Mouse (Mus musculus): ENCODE results near the gene Mnx1. TPM values are rescaled to one million over a fixed set of nuclear protein-coding genes. Genes with fewer than 3 reads are reported as not detected.

Mnx1 gene
- 1.2 and 1.3 TPM in 2 replicates for polyA plus RNA-seq (2014; fragmentation: Nextera tagmentation; extraction: Ambion mirVana)

DNA sequence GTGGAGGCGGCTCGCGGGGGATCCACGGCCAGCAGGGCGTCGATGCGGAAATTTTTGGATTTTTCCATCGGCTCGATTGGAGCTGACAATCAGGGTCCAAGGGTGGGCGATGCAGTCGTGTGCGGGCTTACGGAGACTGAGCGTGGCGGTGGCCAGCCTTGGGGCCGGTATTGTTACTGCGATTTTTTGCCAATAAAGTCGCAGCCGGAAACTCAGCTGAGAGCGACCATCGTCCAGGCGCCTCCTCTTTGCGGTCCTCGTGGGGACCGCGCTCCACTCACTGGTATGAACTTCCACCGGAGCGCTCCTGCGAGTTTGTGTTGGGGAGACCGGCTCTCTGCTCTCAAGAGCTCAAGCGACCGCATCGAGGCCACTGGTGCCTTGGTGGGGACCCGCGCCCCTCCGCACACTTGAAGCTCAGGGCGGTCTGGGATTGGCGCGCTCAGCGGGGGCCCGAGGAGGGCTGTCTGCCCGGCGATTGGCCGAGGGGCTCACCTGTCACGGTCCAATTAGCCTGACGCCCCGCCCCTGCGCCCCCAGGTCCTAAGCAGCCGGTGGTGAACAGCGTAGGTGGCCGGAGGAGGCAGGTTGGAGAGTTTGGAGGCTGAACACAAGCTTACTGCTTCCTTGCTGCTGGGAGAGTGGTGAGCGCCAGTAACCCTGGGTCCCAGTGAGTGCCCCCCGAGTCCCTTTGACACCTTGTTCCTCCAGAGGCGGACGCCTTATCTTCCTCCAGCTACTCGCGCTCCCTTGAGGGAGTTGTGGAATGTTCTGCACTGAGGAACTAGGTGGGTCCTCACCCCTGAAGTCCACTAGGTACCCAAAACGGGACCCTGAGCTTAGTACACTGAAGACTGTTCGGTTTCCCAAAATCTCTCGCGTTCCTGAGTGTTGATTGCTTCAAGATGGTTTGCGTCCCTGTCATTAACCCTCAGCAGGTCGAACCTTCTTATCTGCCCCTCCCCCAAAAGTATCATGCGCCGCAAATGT, at the start of gene Mnx1:
Gene Mnx1, minus strand, starts transcription at position 263 of the 990 bp plus-strand sequence.
- under 1% methylated on average over 65 of the region's 65 CpGs for WGBS
- no peak within 1 kb of the TSS for H3K9ac ChIP-seq (ENCODE audit: low read length)
- peak within 1 kb of the TSS; percentile 29 for H3K4me3 ChIP-seq (ENCODE audit: low read depth, low read length)
- H3K27me3 ChIP-seq (ENCODE audit: control insufficient read depth, insufficient read depth, low read length) = peaks cover 91% of the 10 kb centered on the region
- no peaks in the 10 kb centered on the region for H3K9me3 ChIP-seq (ENCODE audit: control insufficient read depth, low read length)
- no peaks in the 10 kb centered on the region for H3K36me3 ChIP-seq (ENCODE audit: control insufficient read depth, insufficient read depth, low read length)
- peak within 1 kb of the TSS; percentile 74 for H3K4me2 ChIP-seq (ENCODE audit: low read depth, severe bottlenecking)
- peak; percentile 73 for DNase-seq (ENCODE audit: low spot score)
- H3K4me1 ChIP-seq (ENCODE audit: control insufficient read depth, insufficient read depth, low read length) = peaks cover 3% of the 10 kb centered on the region
- peak; percentile 71 for ATAC-seq (ENCODE audit: insufficient number of reproducible peaks, low FRiP score, low TSS enrichment, low read depth)
- H3K27ac ChIP-seq (replicated peaks; ENCODE audit: low read depth, low read length) = no peak within 1 kb of the TSS

DNA sequence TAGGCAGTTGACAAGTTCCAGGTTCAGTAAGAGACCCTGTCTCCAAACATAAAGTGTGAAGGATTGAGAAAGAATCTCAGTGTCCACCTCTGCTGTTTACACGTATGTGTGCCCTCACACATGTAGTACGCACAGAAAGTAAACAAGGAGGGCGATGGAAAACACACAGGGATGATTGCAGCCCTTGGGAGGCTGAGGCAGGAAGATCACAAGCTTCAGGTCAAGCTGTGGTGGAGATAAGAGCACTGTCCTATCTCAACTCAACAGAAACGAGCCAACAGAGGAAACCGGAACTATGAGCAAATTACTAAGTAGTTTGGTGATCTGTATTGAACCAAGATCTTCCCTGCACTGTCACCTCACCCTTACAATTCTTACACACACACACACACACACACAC, 38.2 kb upstream of the Mnx1 start:
- WGBS = 86% methylated on average over 5 of the region's 5 CpGs
- Histone ChIP-seq H3K9ac (ENCODE audit: low read length) (no peak overlapping the region), H3K9me3 (ENCODE audit: control insufficient read depth, low read length) (no peaks in the 10 kb centered on the region), H3K27me3 (ENCODE audit: control insufficient read depth, insufficient read depth, low read length) (no peaks in the 10 kb centered on the region), H3K4me2 (ENCODE audit: low read depth, severe bottlenecking) (no peak overlapping the region), H3K4me3 (ENCODE audit: low read depth, low read length) (no peak overlapping the region), H3K4me1 (ENCODE audit: control insufficient read depth, insufficient read depth, low read length) (no peaks in the 10 kb centered on the region), H3K27ac (replicated peaks; ENCODE audit: low read depth, low read length) (no peak overlapping the region), H3K36me3 (ENCODE audit: control insufficient read depth, insufficient read depth, low read length) (no peaks in the 10 kb centered on the region)
- DNase-seq (ENCODE audit: low spot score) (no peak), ATAC-seq (ENCODE audit: insufficient number of reproducible peaks, low FRiP score, low TSS enrichment, low read depth) (no peak)

DNA sequence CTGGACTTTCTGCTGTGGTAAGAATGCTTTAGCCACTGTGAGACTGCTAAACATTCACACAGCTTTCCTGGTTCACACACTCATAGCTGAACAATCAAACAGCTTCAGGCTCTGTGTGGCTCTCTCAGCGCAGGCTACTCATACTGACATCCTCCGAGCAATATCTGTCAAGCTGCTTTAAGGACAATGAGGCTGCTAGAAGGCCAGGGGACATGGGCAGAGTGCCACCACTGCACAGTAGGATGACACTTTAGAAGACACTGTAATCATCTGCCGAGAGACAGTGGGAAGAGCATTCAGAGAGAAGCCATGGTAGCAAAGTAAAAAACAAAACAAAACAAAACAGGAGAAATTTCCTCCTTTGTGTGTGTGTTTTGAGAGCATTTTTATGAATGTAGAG, 37.6 kb upstream of the Mnx1 start:
- Histone ChIP-seq H3K9me3 (ENCODE audit: control insufficient read depth, low read length) (no peaks in the 10 kb centered on the region), H3K4me3 (ENCODE audit: low read depth, low read length) (no peak overlapping the region), H3K27ac (replicated peaks; ENCODE audit: low read depth, low read length) (no peak overlapping the region), H3K9ac (ENCODE audit: low read length) (no peak overlapping the region), H3K27me3 (ENCODE audit: control insufficient read depth, insufficient read depth, low read length) (no peaks in the 10 kb centered on the region), H3K4me2 (ENCODE audit: low read depth, severe bottlenecking) (no peak overlapping the region), H3K36me3 (ENCODE audit: control insufficient read depth, insufficient read depth, low read length) (no peaks in the 10 kb centered on the region), H3K4me1 (ENCODE audit: control insufficient read depth, insufficient read depth, low read length) (no peaks in the 10 kb centered on the region)
- DNase-seq (ENCODE audit: low spot score) (no peak), ATAC-seq (ENCODE audit: insufficient number of reproducible peaks, low FRiP score, low TSS enrichment, low read depth) (no peak)
- WGBS = 88% methylated on average over 3 of the region's 3 CpGs

DNA sequence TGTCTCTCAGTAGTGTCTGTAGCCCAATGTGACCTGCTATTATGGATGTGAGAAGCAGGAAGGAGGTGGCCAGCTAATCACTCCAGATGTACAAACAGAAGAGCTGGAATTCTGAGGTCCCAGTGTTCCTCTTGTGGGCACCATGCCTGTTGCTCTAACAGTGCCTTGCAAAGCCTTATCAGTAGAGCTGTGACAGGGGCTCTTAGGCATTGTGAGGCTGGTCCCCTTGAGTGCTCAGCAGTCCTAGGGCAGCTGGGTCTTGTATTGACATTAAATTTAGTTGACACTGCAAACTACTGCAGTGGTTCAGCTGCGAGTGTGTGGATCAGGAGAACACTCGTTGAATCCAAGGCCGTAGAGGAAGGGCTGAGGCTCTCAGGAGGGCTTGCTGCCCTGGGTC, 28.7 kb upstream of the Mnx1 start:
- Histone ChIP-seq H3K9ac (ENCODE audit: low read length) (no peak overlapping the region), H3K4me3 (ENCODE audit: low read depth, low read length) (no peak overlapping the region), H3K27ac (replicated peaks; ENCODE audit: low read depth, low read length) (no peak overlapping the region), H3K4me1 (ENCODE audit: control insufficient read depth, insufficient read depth, low read length) (no peaks in the 10 kb centered on the region), H3K36me3 (ENCODE audit: control insufficient read depth, insufficient read depth, low read length) (no peaks in the 10 kb centered on the region), H3K9me3 (ENCODE audit: control insufficient read depth, low read length) (no peaks in the 10 kb centered on the region), H3K27me3 (ENCODE audit: control insufficient read depth, insufficient read depth, low read length) (no peaks in the 10 kb centered on the region), H3K4me2 (ENCODE audit: low read depth, severe bottlenecking) (no peak overlapping the region)
- DNase-seq (ENCODE audit: low spot score) (no peak), ATAC-seq (ENCODE audit: insufficient number of reproducible peaks, low FRiP score, low TSS enrichment, low read depth) (no peak)
- 67% methylated on average over 3 of the region's 3 CpGs for WGBS

DNA sequence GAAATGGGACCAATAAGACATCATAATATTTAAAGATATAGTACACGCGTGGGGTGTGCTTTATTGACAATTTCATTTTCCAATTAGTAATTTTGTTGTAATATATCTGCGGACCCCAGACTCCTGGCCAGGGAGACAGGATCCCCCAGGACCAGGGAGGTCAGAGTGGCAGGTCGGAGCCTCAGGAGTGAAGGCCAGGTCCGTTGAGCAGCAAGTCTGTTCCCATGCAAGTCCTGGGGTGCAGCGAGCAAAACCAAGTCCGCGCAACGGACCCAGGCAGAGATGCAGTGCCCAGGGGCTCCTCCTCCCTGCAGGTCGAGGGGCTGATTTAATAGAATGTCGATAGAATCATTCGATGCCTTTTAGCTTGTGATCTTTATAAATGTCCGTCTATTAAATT, 9.1 kb upstream of the Mnx1 start:
- peaks cover 65% of the 10 kb centered on the region for H3K27me3 ChIP-seq (ENCODE audit: control insufficient read depth, insufficient read depth, low read length)
- DNase-seq (ENCODE audit: low spot score) = peak; percentile 43
- no peaks in the 10 kb centered on the region for H3K36me3 ChIP-seq (ENCODE audit: control insufficient read depth, insufficient read depth, low read length)
- WGBS = 14% methylated on average over 13 of the region's 13 CpGs
- no peaks in the 10 kb centered on the region for H3K9me3 ChIP-seq (ENCODE audit: control insufficient read depth, low read length)
- H3K4me3 ChIP-seq (ENCODE audit: low read depth, low read length) = no peak overlapping the region
- H3K9ac ChIP-seq (ENCODE audit: low read length) = no peak overlapping the region
- no peak overlapping the region for H3K4me2 ChIP-seq (ENCODE audit: low read depth, severe bottlenecking)
- H3K27ac ChIP-seq (replicated peaks; ENCODE audit: low read depth, low read length) = no peak overlapping the region
- no peak for ATAC-seq (ENCODE audit: insufficient number of reproducible peaks, low FRiP score, low TSS enrichment, low read depth)
- peaks cover 12% of the 10 kb centered on the region for H3K4me1 ChIP-seq (ENCODE audit: control insufficient read depth, insufficient read depth, low read length)

DNA sequence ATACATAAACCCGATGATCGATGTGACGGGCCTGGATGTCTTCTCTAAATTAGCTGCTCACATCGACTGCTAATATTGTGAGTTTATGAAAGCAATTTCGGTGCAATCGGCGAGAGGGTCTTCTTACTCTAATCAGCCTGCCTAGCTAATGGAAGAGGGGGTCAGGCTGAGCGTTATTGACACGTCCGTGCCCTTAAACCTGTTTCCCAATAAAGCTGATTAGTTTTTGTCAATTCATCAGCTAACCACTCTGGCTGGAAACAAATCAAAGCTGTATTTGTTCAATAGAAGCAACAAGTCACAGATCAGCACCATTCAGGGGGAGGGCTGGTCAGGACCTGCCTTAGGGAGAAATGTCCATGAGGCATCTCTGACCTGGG, 7.7 kb upstream of the Mnx1 start:
- peaks cover 75% of the 10 kb centered on the region for H3K27me3 ChIP-seq (ENCODE audit: control insufficient read depth, insufficient read depth, low read length)
- no peak overlapping the region for H3K9ac ChIP-seq (ENCODE audit: low read length)
- no peak overlapping the region for H3K27ac ChIP-seq (replicated peaks; ENCODE audit: low read depth, low read length)
- H3K4me1 ChIP-seq (ENCODE audit: control insufficient read depth, insufficient read depth, low read length) = peaks cover 12% of the 10 kb centered on the region
- no peaks in the 10 kb centered on the region for H3K9me3 ChIP-seq (ENCODE audit: control insufficient read depth, low read length)
- DNase-seq (ENCODE audit: low spot score) (no peak), ATAC-seq (ENCODE audit: insufficient number of reproducible peaks, low FRiP score, low TSS enrichment, low read depth) (no peak)
- WGBS = 3% methylated on average over 10 of the region's 10 CpGs
- no peak overlapping the region for H3K4me2 ChIP-seq (ENCODE audit: low read depth, severe bottlenecking)
- no peaks in the 10 kb centered on the region for H3K36me3 ChIP-seq (ENCODE audit: control insufficient read depth, insufficient read depth, low read length)
- H3K4me3 ChIP-seq (ENCODE audit: low read depth, low read length) = no peak overlapping the region

DNA sequence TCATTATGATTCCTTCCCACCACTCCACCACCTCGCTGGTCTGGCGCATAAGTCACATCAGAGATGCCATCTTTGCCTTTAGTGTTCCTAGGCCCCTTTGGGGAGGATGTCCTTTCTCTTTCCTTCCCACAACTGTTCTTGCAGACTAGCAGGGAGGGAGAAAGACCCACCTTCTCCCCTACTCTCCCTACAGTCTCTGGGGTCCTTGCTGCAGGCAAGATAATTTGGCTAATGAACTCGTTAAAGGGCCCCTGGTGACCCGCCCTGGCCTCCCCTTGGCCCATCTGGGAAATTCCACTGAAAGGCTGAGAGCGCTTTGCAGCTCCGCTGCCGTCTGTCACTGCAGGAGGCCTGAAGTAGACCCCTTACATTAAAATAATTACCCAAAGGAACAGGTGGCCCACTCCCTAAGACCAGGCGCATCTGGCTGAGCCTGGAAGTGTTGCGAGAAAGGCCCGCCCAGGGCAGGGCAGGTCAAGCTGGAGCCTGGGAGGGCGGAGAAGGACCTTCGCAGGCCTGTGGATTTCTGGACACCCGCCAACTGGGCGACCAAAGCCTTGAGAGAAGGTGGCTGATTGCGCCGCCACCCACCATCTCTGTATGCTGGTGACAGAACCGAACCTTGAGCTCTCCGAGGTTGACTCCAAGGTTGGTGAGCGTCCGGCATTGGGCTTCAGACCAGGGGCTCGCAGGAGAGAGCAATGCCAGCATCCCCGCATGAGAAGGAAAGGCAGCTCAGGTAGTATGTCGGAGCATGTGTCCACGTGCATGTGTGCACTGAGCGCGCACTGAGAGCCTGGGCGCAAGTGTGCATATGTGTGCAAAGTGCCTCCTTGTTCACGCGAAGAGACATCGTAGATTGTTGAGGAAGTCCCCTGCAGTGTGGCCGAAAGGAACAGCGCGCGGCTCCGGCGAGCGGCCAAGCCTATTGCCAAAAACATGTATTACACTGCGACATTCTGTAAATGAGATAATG, 7.0 kb upstream of the Mnx1 start:
- DNase-seq (ENCODE audit: low spot score) = peak; percentile 65
- Histone ChIP-seq H3K4me2 (ENCODE audit: low read depth, severe bottlenecking) (peak overlapping the region; percentile 28), H3K27me3 (ENCODE audit: control insufficient read depth, insufficient read depth, low read length) (peaks cover 78% of the 10 kb centered on the region), H3K4me1 (ENCODE audit: control insufficient read depth, insufficient read depth, low read length) (peaks cover 12% of the 10 kb centered on the region), H3K9ac (ENCODE audit: low read length) (no peak overlapping the region), H3K36me3 (ENCODE audit: control insufficient read depth, insufficient read depth, low read length) (no peaks in the 10 kb centered on the region), H3K9me3 (ENCODE audit: control insufficient read depth, low read length) (no peaks in the 10 kb centered on the region), H3K4me3 (ENCODE audit: low read depth, low read length) (no peak overlapping the region), H3K27ac (replicated peaks; ENCODE audit: low read depth, low read length) (no peak overlapping the region)
- ATAC-seq (ENCODE audit: insufficient number of reproducible peaks, low FRiP score, low TSS enrichment, low read depth) = peak; percentile 56; the same call in 1 of the 2 replicates
- WGBS = 1% methylated on average over 38 of the region's 38 CpGs

DNA sequence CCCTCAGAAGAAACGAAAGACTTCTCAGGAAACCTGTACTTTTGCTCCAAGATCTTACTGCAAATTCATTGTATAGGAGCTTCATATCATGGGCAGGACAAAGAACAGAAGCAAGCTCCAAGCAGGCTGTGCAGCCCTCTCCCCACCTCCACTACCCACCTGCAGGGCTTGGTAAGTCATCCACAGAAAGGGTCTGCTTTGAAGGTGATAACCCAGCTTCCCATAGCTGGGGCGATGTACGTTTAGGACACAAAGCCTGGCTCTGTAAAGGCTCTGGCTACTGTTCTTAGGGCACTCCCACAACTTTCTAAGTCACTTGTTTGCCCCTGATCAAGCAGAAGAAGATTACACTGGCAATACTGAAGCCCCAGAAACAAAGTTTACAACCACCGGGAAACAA, 5.5 kb upstream of the Mnx1 start:
- ATAC-seq (ENCODE audit: insufficient number of reproducible peaks, low FRiP score, low TSS enrichment, low read depth) = no peak
- peaks cover 12% of the 10 kb centered on the region for H3K4me1 ChIP-seq (ENCODE audit: control insufficient read depth, insufficient read depth, low read length)
- peaks cover 79% of the 10 kb centered on the region for H3K27me3 ChIP-seq (ENCODE audit: control insufficient read depth, insufficient read depth, low read length)
- peak; percentile 25 for DNase-seq (ENCODE audit: low spot score)
- no peak overlapping the region for H3K4me2 ChIP-seq (ENCODE audit: low read depth, severe bottlenecking)
- no peak overlapping the region for H3K27ac ChIP-seq (replicated peaks; ENCODE audit: low read depth, low read length)
- no peak overlapping the region for H3K9ac ChIP-seq (ENCODE audit: low read length)
- no peak overlapping the region for H3K4me3 ChIP-seq (ENCODE audit: low read depth, low read length)
- H3K36me3 ChIP-seq (ENCODE audit: control insufficient read depth, insufficient read depth, low read length) = no peaks in the 10 kb centered on the region
- WGBS = 8% methylated on average over 4 of the region's 4 CpGs
- no peaks in the 10 kb centered on the region for H3K9me3 ChIP-seq (ENCODE audit: control insufficient read depth, low read length)

Data from limb, embryonic 11.5 days (tissue).